Mouse (Mus musculus) telencephalon, adult 2 months (tissue): ENCODE results near the gene Anxa4.

Experiments used
- DNase-seq: peaks from one replicate; pipeline ENCODE4 v3.0.0-alpha.2; 2011; ENCODE audit warnings: low read depth, low spot score

Anxa4 gene

GRCm38 (mm10) chr6:86801431-86801830 is 8.0 kb upstream of the Anxa4 start:
- no peak for DNase-seq

GRCm38 (mm10) chr6:86800467-86800866 is 7.1 kb upstream of the Anxa4 start:
- DNase-seq: no peak

- no peak for DNase-seq
Observed at GRCm38 (mm10) chr6:86797455-86797854, 4.1 kb upstream of the Anxa4 start.

GRCm38 (mm10) chr6:86793957-86794356 is 573 bp upstream of the Anxa4 start:
- no peak for DNase-seq

GRCm38 (mm10) chr6:86790351-86790943 is 2.9 kb downstream of the Anxa4 start:
- no peak for DNase-seq

- no peak for DNase-seq
Observed at GRCm38 (mm10) chr6:86788242-86788641, 5.1 kb downstream of the Anxa4 start.

GRCm38 (mm10) chr6:86786545-86786944 is 6.8 kb downstream of the Anxa4 start:
- no peak for DNase-seq

GRCm38 (mm10) chr6:86784739-86785138 is 8.6 kb downstream of the Anxa4 start:
- no peak for DNase-seq

- DNase-seq: no peak
Observed at GRCm38 (mm10) chr6:86782342-86782741, 11.0 kb downstream of the Anxa4 start.

GRCm38 (mm10) chr6:86781361-86781957 is 11.9 kb downstream of the Anxa4 start:
- DNase-seq: no peak

- no peak for DNase-seq
Observed at GRCm38 (mm10) chr6:86778910-86779594, 14.3 kb downstream of the Anxa4 start.

- no peak for DNase-seq
Observed at GRCm38 (mm10) chr6:86777181-86777580, 16.2 kb downstream of the Anxa4 start.

- peak; percentile 48 for DNase-seq
Observed at GRCm38 (mm10) chr6:86776706-86777071, 16.7 kb downstream of the Anxa4 start.

GRCm38 (mm10) chr6:86776001-86776705 is 17.2 kb downstream of the Anxa4 start:
- no peak for DNase-seq

- no peak for DNase-seq
Observed at GRCm38 (mm10) chr6:86774937-86775336, 18.4 kb downstream of the Anxa4 start.

- no peak for DNase-seq
Observed at GRCm38 (mm10) chr6:86773830-86774229, 19.6 kb downstream of the Anxa4 start.

GRCm38 (mm10) chr6:86772631-86773030 is 20.8 kb downstream of the Anxa4 start:
- peak; percentile 49 for DNase-seq

- DNase-seq: no peak
Observed at GRCm38 (mm10) chr6:86768938-86769337, 24.4 kb downstream of the Anxa4 start.

GRCm38 (mm10) chr6:86768186-86768776 is 25.1 kb downstream of the Anxa4 start:
- no peak for DNase-seq

- no peak for DNase-seq
Observed at GRCm38 (mm10) chr6:86767465-86767864, 25.9 kb downstream of the Anxa4 start.

- DNase-seq: no peak
Observed at GRCm38 (mm10) chr6:86765637-86766059, 27.7 kb downstream of the Anxa4 start.
